Mouse (Mus musculus): ENCODE results near the gene Igsf3. TPM values are rescaled to one million over a fixed set of nuclear protein-coding genes. Genes with fewer than 3 reads are reported as not detected.

The Igsf3 gene
- total RNA-seq (2014; rRNA removed): 102 and 104 TPM in 2 replicates
- 84.2 and 84.9 TPM in 2 replicates for polyA plus RNA-seq (2015; fragmentation: Nextera tagmentation; extraction: Ambion mirVana)

- WGBS: 5% methylated on average over 35 of the region's 56 CpGs
- H3K27me3 ChIP-seq (ENCODE audit: insufficient read depth, low read length): no peaks in the 10 kb centered on the region
- H3K36me3 ChIP-seq (ENCODE audit: insufficient read depth, low read length): no peaks in the 10 kb centered on the region
- H3K9ac ChIP-seq (replicated peaks; ENCODE audit: low read length, poor library complexity, severe bottlenecking): peak within 1 kb of the TSS; percentile 89
- no peaks in the 10 kb centered on the region for H3K9me3 ChIP-seq (ENCODE audit: low read length)
- no peak for TF ChIP-seq CTCF (IDR thresholded peaks at IDR 0.05)
- H3K4me2 ChIP-seq (ENCODE audit: low read depth, low read length, poor library complexity, severe bottlenecking): peak within 1 kb of the TSS; percentile 86
- H3K4me3 ChIP-seq (ENCODE audit: low read depth, low read length): peak within 1 kb of the TSS; percentile 90
- DNase-seq (ENCODE audit: low spot score): peak; percentile 66
- H3K4me1 ChIP-seq (ENCODE audit: insufficient read depth, low read length): peaks cover 26% of the 10 kb centered on the region
- ATAC-seq (ENCODE audit: low FRiP score): peak; percentile 70
- H3K27ac ChIP-seq (ENCODE audit: low read depth, low read length): peak within 1 kb of the TSS; percentile 79
Measured at GRCm38 (mm10) chr3:101376538-101377247, at the start of gene Igsf3. Igsf3 (plus strand) TSS chr3:101377083.

GRCm38 (mm10) chr3:101327248-101327647 is 49.6 kb upstream of the Igsf3 start:
- no peak for DNase-seq (ENCODE audit: low spot score)

GRCm38 (mm10) chr3:101328617-101329016 is 48.3 kb upstream of the Igsf3 start:
- no peaks in the 10 kb centered on the region for H3K4me1 ChIP-seq (ENCODE audit: insufficient read depth, low read length)
- no peaks in the 10 kb centered on the region for H3K36me3 ChIP-seq (ENCODE audit: insufficient read depth, low read length)
- H3K4me3 ChIP-seq (ENCODE audit: low read depth, low read length): no peak overlapping the region
- H3K27me3 ChIP-seq (ENCODE audit: insufficient read depth, low read length): no peaks in the 10 kb centered on the region
- H3K27ac ChIP-seq (ENCODE audit: low read depth, low read length): no peak overlapping the region
- ATAC-seq (ENCODE audit: low FRiP score) (no peak), DNase-seq (ENCODE audit: low spot score) (no peak)
- H3K9ac ChIP-seq (replicated peaks; ENCODE audit: low read length, poor library complexity, severe bottlenecking): no peak overlapping the region
- no peak for TF ChIP-seq CTCF (IDR thresholded peaks at IDR 0.05)
- no peaks in the 10 kb centered on the region for H3K9me3 ChIP-seq (ENCODE audit: low read length)
- WGBS: 89% methylated on average over 7 of the region's 7 CpGs
- no peak overlapping the region for H3K4me2 ChIP-seq (ENCODE audit: low read depth, low read length, poor library complexity, severe bottlenecking)

More at GRCm38 (mm10) chr3:101327248-101327647, 49.6 kb upstream of the Igsf3 start:
- H3K27ac ChIP-seq (ENCODE audit: low read depth, low read length): no peak overlapping the region
- H3K27me3 ChIP-seq (ENCODE audit: insufficient read depth, low read length): no peaks in the 10 kb centered on the region
- no peak overlapping the region for H3K4me2 ChIP-seq (ENCODE audit: low read depth, low read length, poor library complexity, severe bottlenecking)
- H3K4me3 ChIP-seq (ENCODE audit: low read depth, low read length): no peak overlapping the region
- no peaks in the 10 kb centered on the region for H3K4me1 ChIP-seq (ENCODE audit: insufficient read depth, low read length)
- 72% methylated on average over 2 of the region's 2 CpGs for WGBS
- no peak overlapping the region for H3K9ac ChIP-seq (replicated peaks; ENCODE audit: low read length, poor library complexity, severe bottlenecking)
- H3K36me3 ChIP-seq (ENCODE audit: insufficient read depth, low read length): no peaks in the 10 kb centered on the region
- ATAC-seq (ENCODE audit: low FRiP score): no peak
- no peaks in the 10 kb centered on the region for H3K9me3 ChIP-seq (ENCODE audit: low read length)
- TF ChIP-seq CTCF (IDR thresholded peaks at IDR 0.05): no peak

- Histone ChIP-seq H3K4me1 (ENCODE audit: insufficient read depth, low read length) (peaks cover 4% of the 10 kb centered on the region; the same call in 1 of the 2 replicates), H3K27me3 (ENCODE audit: insufficient read depth, low read length) (no peaks in the 10 kb centered on the region), H3K27ac (ENCODE audit: low read depth, low read length) (peak overlapping the region; percentile 34), H3K9ac (replicated peaks; ENCODE audit: low read length, poor library complexity, severe bottlenecking) (no peak overlapping the region), H3K4me3 (ENCODE audit: low read depth, low read length) (no peak overlapping the region), H3K9me3 (ENCODE audit: low read length) (no peaks in the 10 kb centered on the region), H3K36me3 (ENCODE audit: insufficient read depth, low read length) (no peaks in the 10 kb centered on the region), H3K4me2 (ENCODE audit: low read depth, low read length, poor library complexity, severe bottlenecking) (no peak overlapping the region)
- WGBS: 73% methylated on average over 9 of the region's 9 CpGs
- no peak for TF ChIP-seq CTCF (IDR thresholded peaks at IDR 0.05)
- ATAC-seq (ENCODE audit: low FRiP score) (peak; percentile 69), DNase-seq (ENCODE audit: low spot score) (peak; percentile 81)
Measured at GRCm38 (mm10) chr3:101343199-101343924, 33.5 kb upstream of the Igsf3 start.

- TF ChIP-seq CTCF (IDR thresholded peaks at IDR 0.05): no peak
- DNase-seq (ENCODE audit: low spot score): peak; percentile 44
- no peak overlapping the region for H3K4me2 ChIP-seq (ENCODE audit: low read depth, low read length, poor library complexity, severe bottlenecking)
- 0 out of 2 replicates have a peak, but pooled peaks have one; percentile 20 for ATAC-seq (ENCODE audit: low FRiP score)
- no peak overlapping the region for H3K9ac ChIP-seq (replicated peaks; ENCODE audit: low read length, poor library complexity, severe bottlenecking)
- H3K36me3 ChIP-seq (ENCODE audit: insufficient read depth, low read length): no peaks in the 10 kb centered on the region
- 35% methylated on average over 3 of the region's 3 CpGs for WGBS
- H3K4me1 ChIP-seq (ENCODE audit: insufficient read depth, low read length): peaks cover 13% of the 10 kb centered on the region
- no peak overlapping the region for H3K4me3 ChIP-seq (ENCODE audit: low read depth, low read length)
- peak overlapping the region; percentile 70 for H3K27ac ChIP-seq (ENCODE audit: low read depth, low read length)
- H3K9me3 ChIP-seq (ENCODE audit: low read length): no peaks in the 10 kb centered on the region
- H3K27me3 ChIP-seq (ENCODE audit: insufficient read depth, low read length): no peaks in the 10 kb centered on the region
Measured at GRCm38 (mm10) chr3:101344246-101344645, 32.6 kb upstream of the Igsf3 start.

GRCm38 (mm10) chr3:101345299-101345698 is 31.6 kb upstream of the Igsf3 start:
- Histone ChIP-seq H3K36me3 (ENCODE audit: insufficient read depth, low read length) (no peaks in the 10 kb centered on the region), H3K27ac (ENCODE audit: low read depth, low read length) (no peak overlapping the region), H3K9me3 (ENCODE audit: low read length) (no peaks in the 10 kb centered on the region), H3K9ac (replicated peaks; ENCODE audit: low read length, poor library complexity, severe bottlenecking) (no peak overlapping the region), H3K4me2 (ENCODE audit: low read depth, low read length, poor library complexity, severe bottlenecking) (no peak overlapping the region), H3K4me3 (ENCODE audit: low read depth, low read length) (no peak overlapping the region), H3K27me3 (ENCODE audit: insufficient read depth, low read length) (no peaks in the 10 kb centered on the region), H3K4me1 (ENCODE audit: insufficient read depth, low read length) (peaks cover 18% of the 10 kb centered on the region)
- TF ChIP-seq CTCF (IDR thresholded peaks at IDR 0.05): no peak
- ATAC-seq (ENCODE audit: low FRiP score): no peak
- no peak for DNase-seq (ENCODE audit: low spot score)
- 79% methylated on average over 6 of the region's 6 CpGs for WGBS

Data from midbrain, postnatal 0 days (tissue).